Mouse (Mus musculus) limb, embryonic 12.5 days (tissue): Measurements from ENCODE around the gene 3110040M04Rik. TPM values are rescaled to one million over a fixed set of nuclear protein-coding genes. Genes with fewer than 3 reads are reported as not detected.
"Not testable (repeated sequence)": the region's sequence is repeated elsewhere in the genome, so short reads cannot be mapped to it uniquely, and the experiment has no call there.

Experiments used
- ATAC-seq: fragments of 200-750 bp; cut with Nextera tagmentation; 2 replicates; pipeline ENCODE4 v1.8.0; 2017; ENCODE audit warnings: low read depth, moderate TSS enrichment; ENCODE audit not compliant: insufficient number of reproducible peaks, insufficient read depth, low FRiP score, low TSS enrichment
- H3K27ac ChIP-seq: fragments of 300-500 bp; sonication (generic); 2 replicates; pipeline ENCODE4 v1.5.1; 2016; ENCODE audit warnings: mild to moderate bottlenecking, moderate library complexity
- H3K27me3 ChIP-seq: fragments of 300-500 bp; sonication (generic); 2 replicates; pipeline ENCODE4 v1.6.1; 2016; ENCODE audit warnings: mild to moderate bottlenecking, moderate library complexity
- H3K36me3 ChIP-seq: fragments of 300-500 bp; sonication (generic); 2 replicates; pipeline ENCODE4 v1.6.1; 2016; ENCODE audit warnings: mild to moderate bottlenecking, moderate library complexity
- H3K4me1 ChIP-seq: fragments of 300-500 bp; sonication (generic); replicated peaks from 2 replicates; pipeline ENCODE4 v1.6.1; 2016
- H3K4me2 ChIP-seq: fragments of 300-500 bp; sonication (generic); 2 replicates; pipeline ENCODE4 v1.6.1; 2016; ENCODE audit warnings: mild to moderate bottlenecking, moderate library complexity
- H3K4me3 ChIP-seq: fragments of 300-500 bp; sonication (generic); replicated peaks from 2 replicates; pipeline ENCODE4 v1.5.1; 2016; ENCODE audit warnings: mild to moderate bottlenecking
- H3K9ac ChIP-seq: fragments of 300-500 bp; sonication (generic); replicated peaks from 2 replicates; pipeline ENCODE4 v1.6.1; 2016; ENCODE audit warnings: mild to moderate bottlenecking, moderate library complexity
- H3K9me3 ChIP-seq: fragments of 300-500 bp; sonication (generic); 2 replicates; pipeline ENCODE4 v1.6.1; 2016; ENCODE audit warnings: mild to moderate bottlenecking, moderate library complexity
- WGBS: fragments of 180-500 bp; shearing (Covaris S2); methylation state at CpG from one replicate; pipeline ENCODE4 v1.1.7; 2016; 5-methylcytosine and 5-hydroxymethylcytosine counted together
- polyA plus RNA-seq: library from polyadenylated mRNA; unstranded; fragments of >200 nt; fragmentation: Nextera tagmentation; extraction: Ambion mirVana; gene quantifications from 2 replicates; pipeline ENCODE4 v1.2.1, GENCODE M21; 2016

The 3110040M04Rik gene
- polyA plus RNA-seq, 1 experiment from 2014 or later, result not detected

- peak overlapping the region; percentile 51 for H3K4me2 ChIP-seq
- 14% methylated on average over 10 of the region's 10 CpGs for WGBS
- H3K9me3 ChIP-seq, result no peaks in the 10 kb centered on the region
- no peak overlapping the region for H3K9ac ChIP-seq
- H3K27ac ChIP-seq, result no peak overlapping the region
- no peaks in the 10 kb centered on the region for H3K36me3 ChIP-seq
- H3K4me3 ChIP-seq, result peak overlapping the region; percentile 35
- no peaks in the 10 kb centered on the region for H3K27me3 ChIP-seq
- ATAC-seq, result peak; percentile 68; the same call in 1 of the 2 replicates
- H3K4me1 ChIP-seq, result peaks cover 13% of the 10 kb centered on the region; the same call in 1 of the 2 replicates
Observed at GRCm38 (mm10) chr1:151177030-151177936, 26.6 kb upstream of the 3110040M04Rik start.

DNA sequence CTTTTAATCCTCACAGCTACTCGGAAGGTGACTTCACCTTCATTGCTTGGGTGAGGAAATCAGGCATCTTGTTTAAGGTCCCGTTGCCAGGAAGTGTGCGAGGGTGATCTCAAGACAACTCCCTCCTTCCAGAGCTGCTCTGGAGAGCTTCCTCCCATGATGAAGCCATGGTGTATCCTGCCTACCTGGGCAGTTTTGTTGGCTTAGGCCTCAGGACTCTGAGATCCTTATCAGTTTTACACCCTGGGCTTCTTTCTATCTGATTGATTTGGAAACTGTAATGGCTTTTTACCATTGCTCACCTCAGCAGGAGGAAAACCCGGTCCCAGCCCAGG lies 26.0 kb upstream of the 3110040M04Rik start:
- H3K4me2 ChIP-seq, result peak overlapping the region; percentile 51
- no peak overlapping the region for H3K27ac ChIP-seq
- H3K9me3 ChIP-seq, result no peaks in the 10 kb centered on the region
- no peaks in the 10 kb centered on the region for H3K27me3 ChIP-seq
- H3K36me3 ChIP-seq, result no peaks in the 10 kb centered on the region
- WGBS, result 15% methylated on average over 4 of the region's 4 CpGs
- 0 out of 2 replicates have a peak, but pooled peaks have one; percentile 20 for ATAC-seq
- peaks cover 13% of the 10 kb centered on the region; the same call in 1 of the 2 replicates for H3K4me1 ChIP-seq
- peak overlapping the region; percentile 35 for H3K4me3 ChIP-seq
- no peak overlapping the region for H3K9ac ChIP-seq

GRCm38 (mm10) chr1:151178505-151179083 lies 25.3 kb upstream of the 3110040M04Rik start:
- Histone ChIP-seq H3K4me2 (no peak overlapping the region), H3K9me3 (no peaks in the 10 kb centered on the region), H3K36me3 (no peaks in the 10 kb centered on the region), H3K27me3 (no peaks in the 10 kb centered on the region), H3K27ac (no peak overlapping the region), H3K4me1 (peaks cover 13% of the 10 kb centered on the region; the same call in 1 of the 2 replicates), H3K4me3 (no peak overlapping the region), H3K9ac (no peak overlapping the region)
- 51% methylated on average over 2 of the region's 2 CpGs for WGBS
- no peak for ATAC-seq

DNA sequence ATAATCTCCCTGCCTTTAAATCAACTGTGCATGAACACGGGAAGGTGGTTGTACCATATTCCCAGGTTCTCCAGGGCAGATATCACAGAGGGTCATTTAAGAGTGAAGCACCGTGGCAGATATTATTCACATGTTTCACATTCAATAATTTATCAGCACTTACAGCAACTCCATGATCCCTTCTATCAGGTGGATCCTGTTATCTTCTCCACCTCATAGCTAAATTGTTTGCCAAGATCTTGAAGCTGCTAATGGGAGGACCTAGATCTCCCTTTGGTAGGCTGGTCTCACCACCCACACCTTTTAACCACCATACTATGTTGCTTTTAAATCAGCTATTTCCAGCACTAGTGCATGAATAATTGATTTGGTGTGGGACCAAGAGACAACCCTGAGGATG lies 23.8 kb upstream of the 3110040M04Rik start:
- no peak overlapping the region for H3K9ac ChIP-seq
- H3K27me3 ChIP-seq, result no peaks in the 10 kb centered on the region
- H3K27ac ChIP-seq, result no peak overlapping the region
- no peak overlapping the region for H3K4me2 ChIP-seq
- H3K36me3 ChIP-seq, result no peaks in the 10 kb centered on the region
- WGBS, result 84% methylated on average over 2 of the region's 2 CpGs
- ATAC-seq, result no peak
- no peak overlapping the region for H3K4me3 ChIP-seq
- H3K9me3 ChIP-seq, result no peaks in the 10 kb centered on the region
- H3K4me1 ChIP-seq, result peaks cover 13% of the 10 kb centered on the region; the same call in 1 of the 2 replicates

DNA sequence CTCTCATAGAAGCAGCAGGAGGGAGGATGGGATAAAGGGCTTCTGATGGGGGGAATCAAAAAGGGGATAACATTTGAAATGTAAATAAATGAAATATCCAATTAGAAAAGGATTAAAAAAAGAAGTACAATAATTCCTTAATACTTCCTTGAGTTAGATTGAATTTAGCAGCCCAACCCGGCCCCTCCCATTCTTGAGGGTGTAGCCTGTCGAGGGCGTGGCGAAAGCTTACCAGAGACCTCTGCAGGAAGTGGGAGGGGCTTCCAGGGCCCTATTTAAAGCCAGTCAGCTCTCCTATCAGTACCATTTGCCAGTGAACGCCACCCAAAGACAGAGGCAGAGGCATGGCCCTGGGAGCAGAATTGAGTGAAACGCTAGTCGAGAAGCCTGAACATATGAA lies 21.7 kb upstream of the 3110040M04Rik start, which contains the start of gene Gm47985:
Gene Gm47985, plus strand, starts transcription at position 272 of the 400 bp plus-strand sequence.
- no CpG with 5 or more reads among the region's 7 CpGs for WGBS
- H3K4me2 ChIP-seq, H3K36me3 ChIP-seq, H3K27me3 ChIP-seq, H3K9me3 ChIP-seq, ATAC-seq, H3K9ac ChIP-seq, H3K4me1 ChIP-seq, H3K27ac ChIP-seq, H3K4me3 ChIP-seq: not testable (repeated sequence)

GRCm38 (mm10) chr1:151186186-151186585 lies 17.7 kb upstream of the 3110040M04Rik start:
- H3K27me3 ChIP-seq, H3K4me2 ChIP-seq, H3K4me1 ChIP-seq, H3K9me3 ChIP-seq, H3K9ac ChIP-seq, H3K27ac ChIP-seq, ATAC-seq, H3K4me3 ChIP-seq, H3K36me3 ChIP-seq: not testable (repeated sequence)
- WGBS, result 70% methylated on average over 3 of the region's 3 CpGs

DNA sequence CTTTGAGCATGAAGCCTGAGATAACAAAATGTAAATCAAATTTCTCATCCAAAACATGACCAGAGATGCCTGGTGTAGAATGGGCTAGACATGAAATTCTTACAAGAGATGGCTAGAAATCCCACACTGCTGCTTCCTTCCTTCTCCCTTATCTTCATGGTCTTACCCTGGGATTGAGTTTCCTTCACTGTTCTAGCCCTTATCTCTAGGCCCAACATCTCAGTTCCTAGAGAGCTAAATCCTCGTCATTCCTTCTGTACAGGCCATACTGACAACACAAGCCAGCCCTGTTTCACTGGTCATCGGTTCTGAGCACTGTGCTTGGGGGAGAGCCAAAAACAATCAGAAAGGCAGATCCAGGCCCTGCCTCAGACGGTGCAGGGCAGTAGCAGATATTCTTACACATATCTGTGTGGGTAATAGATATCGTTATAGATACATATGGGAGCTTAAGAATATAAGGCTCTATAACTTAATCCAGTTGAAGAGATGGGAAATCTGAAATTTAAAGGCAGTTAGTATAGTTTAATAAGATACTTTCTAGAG lies 17.0 kb upstream of the 3110040M04Rik start:
- not testable (repeated sequence) for H3K27me3 ChIP-seq, H3K9ac ChIP-seq, H3K4me3 ChIP-seq, H3K36me3 ChIP-seq, ATAC-seq, H3K27ac ChIP-seq, H3K4me1 ChIP-seq, H3K9me3 ChIP-seq, H3K4me2 ChIP-seq
- WGBS, result 86% methylated on average over 4 of the region's 4 CpGs

- Histone ChIP-seq H3K27ac (no peak overlapping the region), H3K4me2 (no peak overlapping the region), H3K9ac (no peak overlapping the region), H3K4me3 (no peak overlapping the region), H3K9me3 (no peaks in the 10 kb centered on the region), H3K36me3 (no peaks in the 10 kb centered on the region), H3K27me3 (no peaks in the 10 kb centered on the region), H3K4me1 (no peaks in the 10 kb centered on the region)
- no peak for ATAC-seq
- 91% methylated on average over 4 of the region's 4 CpGs for WGBS
Observed at GRCm38 (mm10) chr1:151188469-151188868, 15.5 kb upstream of the 3110040M04Rik start.

DNA sequence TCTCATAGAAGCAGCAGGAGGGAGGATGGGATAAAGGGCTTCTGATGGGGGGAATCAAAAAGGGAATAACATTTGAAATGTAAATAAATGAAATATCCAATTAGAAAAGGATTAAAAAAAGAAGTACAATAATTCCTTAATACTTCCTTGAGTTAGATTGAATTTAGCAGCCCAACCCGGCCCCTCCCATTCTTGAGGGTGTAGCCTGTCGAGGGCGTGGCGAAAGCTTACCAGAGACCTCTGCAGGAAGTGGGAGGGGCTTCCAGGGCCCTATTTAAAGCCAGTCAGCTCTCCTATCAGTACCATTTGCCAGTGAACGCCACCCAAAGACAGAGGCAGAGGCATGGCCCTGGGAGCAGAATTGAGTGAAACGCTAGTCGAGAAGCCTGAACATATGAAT lies 11.8 kb upstream of the 3110040M04Rik start, which contains the start of gene Gm8947:
Gene Gm8947, plus strand, starts transcription at position 302 of the 400 bp plus-strand sequence.
- H3K9ac ChIP-seq, H3K4me1 ChIP-seq, H3K27ac ChIP-seq, H3K4me3 ChIP-seq, H3K4me2 ChIP-seq, ATAC-seq, H3K36me3 ChIP-seq, H3K9me3 ChIP-seq, H3K27me3 ChIP-seq: not testable (repeated sequence)
- WGBS, result 100% methylated on average over 2 of the region's 7 CpGs

DNA sequence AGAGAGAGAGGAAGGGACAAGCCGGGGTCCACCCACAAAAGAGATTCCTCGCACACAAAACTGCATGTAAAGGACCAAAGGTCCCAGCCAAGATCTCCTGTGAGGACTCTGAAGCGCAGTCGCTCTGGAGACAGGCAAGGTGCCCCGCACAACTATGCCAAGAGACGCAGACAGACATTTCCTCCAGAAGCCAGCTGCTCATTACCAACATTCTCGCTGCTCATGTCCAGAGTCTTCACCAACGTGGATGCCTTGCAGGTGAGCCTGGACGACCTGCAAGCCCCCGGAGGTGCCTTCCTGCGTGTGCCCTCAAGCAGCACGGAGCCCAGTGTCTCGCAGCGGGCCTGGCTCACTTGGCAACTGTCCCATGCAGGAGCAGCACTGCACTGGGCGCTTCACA lies 11.2 kb upstream of the 3110040M04Rik start:
- H3K36me3 ChIP-seq, H3K9me3 ChIP-seq, H3K4me1 ChIP-seq, H3K4me2 ChIP-seq, H3K9ac ChIP-seq, ATAC-seq, H3K4me3 ChIP-seq, H3K27ac ChIP-seq, H3K27me3 ChIP-seq: not testable (repeated sequence)
- 92% methylated on average over 15 of the region's 15 CpGs for WGBS

DNA sequence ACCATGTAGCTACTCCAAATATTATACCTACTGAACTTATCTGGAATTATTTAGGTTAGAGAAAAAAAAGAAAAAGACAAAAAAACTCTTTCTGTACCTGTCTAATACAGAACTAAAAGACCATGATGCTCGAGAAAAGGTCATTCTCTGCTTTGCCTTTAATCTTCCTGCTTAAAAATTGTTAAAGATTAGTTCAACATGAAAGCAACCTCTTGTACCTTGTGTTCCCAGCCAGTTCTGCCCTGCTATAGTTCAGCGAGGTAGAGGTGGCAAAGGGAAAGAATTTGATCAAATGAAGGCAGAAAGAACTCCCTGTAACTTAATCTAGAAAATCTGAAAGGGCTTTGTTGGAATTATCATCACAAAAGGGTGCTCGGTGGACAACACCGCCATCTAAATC lies 7.9 kb upstream of the 3110040M04Rik start:
- H3K4me1 ChIP-seq, H3K27me3 ChIP-seq, H3K36me3 ChIP-seq, H3K9me3 ChIP-seq, H3K27ac ChIP-seq, ATAC-seq, H3K9ac ChIP-seq, H3K4me2 ChIP-seq, H3K4me3 ChIP-seq: not testable (repeated sequence)
- 70% methylated on average over 4 of the region's 4 CpGs for WGBS
